Mouse (Mus musculus): Measurements from ENCODE around the gene Prkce.
A peak's percentile ranks its signal among the peaks of the same experiment; 100 is the strongest.

Prkce gene

DNA sequence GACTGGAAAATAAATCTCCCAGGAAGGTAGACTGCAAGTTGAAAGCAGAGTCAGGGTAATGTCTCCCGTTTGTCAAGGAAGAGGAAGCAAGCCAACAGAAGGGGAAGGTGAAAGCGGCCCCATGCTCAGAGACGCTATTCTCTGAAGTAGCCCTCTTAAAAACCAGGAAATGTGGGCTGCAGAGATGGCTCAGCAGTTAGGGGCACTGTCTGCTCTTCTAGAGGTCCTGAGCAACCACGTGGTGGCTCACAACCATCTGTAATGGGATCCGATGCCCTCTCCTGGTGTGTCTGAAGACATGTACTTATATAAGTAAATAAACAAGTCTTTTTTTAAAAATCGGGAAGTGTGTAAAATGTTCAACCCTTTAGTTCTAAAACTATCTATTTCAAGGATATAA is 327.3 kb downstream of the Prkce start:
- DNase-seq, result no peak

DNA sequence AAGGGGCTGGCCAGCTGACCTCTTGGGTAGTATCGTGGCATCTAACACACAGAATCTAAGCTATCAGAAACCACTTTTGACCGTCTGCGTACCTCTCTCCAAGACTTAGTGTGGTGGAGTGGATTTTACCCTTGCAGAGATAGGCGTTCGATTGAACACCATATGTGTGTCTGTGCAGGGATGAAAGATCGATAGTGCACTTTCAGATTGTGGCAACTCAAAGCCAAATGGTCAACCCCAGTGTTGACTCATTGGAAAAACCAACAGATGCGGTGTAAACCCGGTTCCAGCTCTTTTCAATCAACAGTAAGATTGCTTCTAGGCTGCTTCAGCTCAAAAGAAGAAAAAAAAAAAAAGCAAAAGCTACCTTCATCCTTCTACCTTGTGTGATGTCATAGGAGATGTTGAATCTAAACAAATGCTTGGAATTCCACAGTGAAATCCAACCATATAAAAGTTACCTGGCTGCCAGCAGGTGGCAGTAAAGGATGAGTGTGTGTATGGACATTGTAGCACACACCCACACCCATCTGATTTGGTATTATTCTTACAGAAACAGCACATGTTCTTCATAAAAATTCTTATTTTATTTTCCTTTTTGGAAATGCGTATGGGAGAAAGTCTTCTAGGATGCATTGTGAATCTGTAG is 328.7 kb downstream of the Prkce start:
- DNase-seq, result peak; percentile 68

DNA sequence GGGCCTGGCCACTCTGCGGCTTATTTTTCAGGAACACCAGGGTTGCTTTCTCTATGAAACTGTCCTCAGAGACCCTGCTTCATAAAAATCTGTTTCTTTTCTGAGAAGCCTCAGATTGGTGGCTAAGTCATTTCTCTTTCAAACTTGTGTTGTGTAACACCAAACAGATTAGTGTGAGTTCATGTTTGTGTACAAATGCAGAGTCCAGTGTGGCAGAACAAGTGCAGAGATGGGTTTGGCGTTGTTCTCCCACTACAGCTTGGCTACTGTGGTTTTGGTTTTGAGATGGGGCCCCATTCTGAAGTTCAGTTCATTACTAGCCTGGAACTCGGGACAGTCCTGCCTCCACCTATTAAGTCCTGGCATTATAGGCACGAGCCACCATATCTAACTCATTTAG is 329.7 kb downstream of the Prkce start:
- no peak for DNase-seq

DNA sequence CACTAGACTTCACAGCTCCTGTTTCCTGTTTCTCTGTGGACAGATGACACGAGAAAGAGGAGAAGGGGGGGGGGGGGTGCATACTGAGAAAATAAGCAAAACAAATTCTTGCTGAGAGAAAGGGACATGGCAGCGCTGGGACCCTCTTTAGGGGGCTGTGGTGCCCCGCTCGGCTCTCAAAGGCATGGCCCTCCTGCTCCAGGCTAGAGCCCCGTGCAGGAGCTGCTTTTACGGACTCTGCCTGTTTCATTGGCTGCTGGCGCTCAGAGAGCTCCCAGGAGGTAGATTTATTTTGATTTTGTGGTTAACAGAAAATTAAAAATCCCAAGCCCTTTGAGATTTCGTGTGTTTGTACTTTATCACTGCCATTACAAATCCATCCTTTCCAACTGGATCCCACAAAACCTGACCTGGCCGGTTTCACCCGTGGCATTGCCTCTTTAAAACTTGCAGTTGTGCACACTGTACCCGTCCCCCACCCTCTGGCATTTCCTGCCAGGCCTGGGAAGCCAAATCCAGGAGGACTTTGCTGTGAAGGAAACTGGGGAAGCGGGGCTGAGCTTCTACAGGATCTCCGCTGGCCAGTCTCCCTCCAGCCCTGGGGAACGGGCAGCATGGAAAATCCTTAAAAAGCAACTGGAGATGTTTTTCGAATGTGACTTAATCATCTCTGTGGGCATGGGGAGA is 331.9 kb downstream of the Prkce start:
- peak; percentile 86 for DNase-seq

DNA sequence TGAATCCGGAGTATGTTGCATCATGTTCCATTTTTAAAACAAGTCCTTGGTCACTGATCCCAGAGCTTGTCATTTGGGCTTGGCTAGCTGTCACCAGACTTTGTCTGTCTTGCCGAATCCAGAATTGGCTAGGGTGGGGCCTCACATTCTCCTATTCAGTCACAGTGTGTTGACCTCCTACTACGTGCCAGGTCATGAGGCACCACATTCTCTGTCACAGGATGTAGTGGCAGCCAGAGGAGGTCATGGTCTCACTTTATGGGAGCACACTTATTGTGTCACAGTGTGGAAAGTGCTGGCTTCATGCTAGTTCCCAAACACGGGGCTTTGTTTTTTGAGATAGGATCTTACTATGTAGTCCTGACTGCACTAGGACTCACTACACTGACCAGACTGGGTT is 333.8 kb downstream of the Prkce start:
- DNase-seq, result no peak

DNA sequence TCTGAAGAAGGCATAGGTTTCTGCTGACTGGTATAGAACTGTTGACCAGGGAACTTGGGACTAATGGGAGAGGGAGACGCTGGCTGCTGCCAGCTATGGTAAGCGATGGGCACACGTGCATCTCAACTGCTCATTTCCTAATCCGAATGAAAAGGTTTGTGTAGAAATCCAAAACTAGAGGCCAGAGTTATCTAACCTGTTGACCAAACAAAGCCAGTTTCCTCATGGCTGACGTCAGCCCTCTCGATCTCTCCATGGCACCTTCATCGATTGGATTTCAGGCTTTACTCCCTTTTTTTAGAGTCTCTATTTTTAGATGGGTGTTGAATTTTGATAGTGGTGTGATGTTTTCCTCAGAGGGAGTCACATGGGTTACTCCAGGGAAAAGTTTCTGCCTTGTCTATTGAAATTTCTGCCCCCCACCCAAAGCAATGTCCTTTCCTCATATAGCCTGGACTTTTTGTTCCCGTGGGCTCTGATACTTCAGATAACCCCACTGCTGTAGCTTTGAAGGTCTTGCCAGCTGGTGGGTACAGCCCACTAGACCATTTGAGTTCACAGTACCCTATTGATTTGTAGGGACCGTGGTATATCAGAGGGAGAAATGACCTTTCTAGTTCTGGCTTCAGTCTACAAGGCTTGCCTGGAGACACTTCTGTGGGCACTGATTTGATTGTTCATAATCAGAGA is 335.8 kb downstream of the Prkce start:
- DNase-seq, result no peak

DNA sequence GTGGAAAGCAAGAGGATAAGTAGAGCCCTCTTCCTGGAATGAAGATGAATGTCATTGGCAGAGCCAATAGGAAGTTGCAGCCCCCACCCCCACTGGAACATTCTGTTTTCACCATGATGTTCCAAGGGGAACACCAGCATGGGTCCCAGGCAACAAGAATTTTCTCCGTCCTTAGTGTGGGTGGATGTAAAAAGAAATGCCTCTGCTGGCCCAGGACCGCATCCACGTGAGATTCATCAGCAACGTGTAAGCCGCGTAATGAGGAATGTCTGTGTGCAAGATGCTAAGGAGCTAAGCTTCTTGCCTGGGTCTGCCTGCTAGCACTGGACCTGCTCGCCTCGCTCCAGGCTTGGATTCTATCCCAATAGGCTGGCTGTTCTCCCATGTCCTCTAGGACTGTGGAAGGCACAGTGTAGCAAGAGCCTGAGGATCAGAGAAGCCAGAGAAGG is 337.6 kb downstream of the Prkce start, which contains the start of gene Gm10309:
Gene Gm10309, minus strand, starts transcription at position 50 of the 449 bp plus-strand sequence.
- peak; percentile 66 for DNase-seq

DNA sequence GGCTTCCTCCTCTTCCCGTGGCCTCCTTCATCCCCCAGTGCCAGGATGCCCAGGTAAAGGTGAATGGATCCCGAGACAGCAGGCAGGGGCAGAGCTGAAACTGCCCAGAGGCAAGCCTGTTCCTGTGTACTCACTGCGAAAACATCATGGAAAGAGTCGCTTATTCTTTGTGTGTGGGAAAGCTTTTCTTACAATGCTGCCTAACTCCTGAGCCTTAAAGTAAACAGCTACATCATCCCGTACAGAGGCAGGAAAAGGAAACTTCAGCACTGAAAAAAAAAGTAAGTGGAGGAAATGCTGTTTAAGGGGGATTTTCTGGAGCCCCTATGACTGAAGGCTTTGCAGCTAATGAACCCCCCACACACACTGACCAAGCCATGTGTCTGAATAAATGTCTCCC is 339.3 kb downstream of the Prkce start:
- no peak for DNase-seq

DNA sequence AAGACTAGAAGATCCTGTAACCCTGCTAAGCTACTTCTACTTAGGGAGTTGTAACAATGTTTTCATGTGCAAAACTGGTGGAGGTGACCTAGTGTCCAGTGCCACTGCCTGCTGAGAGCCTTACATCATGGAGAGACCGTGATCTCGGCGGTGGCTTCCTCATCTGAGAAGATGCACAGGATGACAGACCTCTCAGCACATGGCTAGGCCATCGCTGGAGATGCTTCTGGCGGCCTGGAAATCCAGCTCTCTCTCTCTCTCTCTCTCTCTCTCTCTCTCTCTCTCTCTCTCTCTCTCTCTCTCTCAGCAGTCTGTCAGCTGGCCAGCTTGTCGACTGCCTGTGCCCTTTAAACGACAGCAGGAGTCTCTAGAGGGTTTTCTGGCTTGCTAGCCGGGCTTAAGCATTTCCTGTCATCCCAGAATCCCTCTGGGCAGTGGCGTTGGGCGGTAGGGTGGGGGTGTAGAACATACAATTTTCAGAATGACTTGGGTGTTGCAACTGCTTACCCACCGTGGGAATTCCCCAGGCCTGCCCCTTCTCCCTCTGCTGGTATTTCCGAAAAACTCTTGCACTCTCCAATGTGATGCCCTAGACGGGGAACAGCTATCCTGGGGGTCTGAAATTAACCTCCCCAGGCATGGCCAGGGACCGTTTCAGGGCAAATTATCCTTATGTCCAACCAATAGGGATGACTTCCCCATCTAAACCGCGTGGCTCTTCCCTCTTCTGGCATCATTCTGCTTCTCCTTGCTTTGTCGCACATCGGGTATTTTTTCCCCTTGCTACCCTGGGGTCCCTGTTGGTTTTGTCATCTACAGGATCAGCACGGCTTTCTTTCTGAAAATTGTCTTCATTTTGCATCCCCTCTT is 340.0 kb downstream of the Prkce start:
- peak; percentile 80 for DNase-seq

DNA sequence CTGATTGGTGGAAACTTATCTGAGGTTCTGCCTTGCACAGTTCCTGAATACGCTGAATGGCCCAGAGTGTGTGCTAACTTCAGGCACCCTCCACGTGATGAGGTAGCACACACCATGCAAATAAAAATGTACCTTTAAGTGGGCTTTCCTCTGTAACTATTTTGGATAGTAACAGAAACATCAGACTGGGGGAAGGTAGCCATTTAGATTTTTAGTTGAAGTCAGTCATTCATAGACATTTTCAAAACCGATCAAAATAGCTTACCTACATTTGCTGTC is 340.6 kb downstream of the Prkce start:
- no peak for DNase-seq

DNA sequence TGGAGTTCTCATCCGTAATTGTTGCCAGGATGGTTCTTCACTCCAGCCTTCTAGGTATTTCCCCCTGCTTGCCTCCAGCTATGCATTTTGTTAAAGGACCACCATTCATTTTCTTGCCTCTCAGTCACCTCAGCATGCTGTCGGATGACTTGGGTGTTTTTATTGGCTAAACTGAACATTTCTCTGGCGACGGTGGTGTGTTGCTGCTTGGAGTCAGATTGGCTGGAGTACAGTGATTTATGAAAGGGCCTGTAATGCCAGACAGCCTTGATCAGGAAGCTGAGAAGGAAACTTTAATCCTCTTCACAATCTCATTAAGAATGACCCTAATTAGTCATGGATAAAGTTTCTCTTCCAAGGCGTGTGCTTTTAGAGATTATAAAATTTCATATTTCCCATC is 342.3 kb downstream of the Prkce start:
- peak; percentile 21 for DNase-seq

DNA sequence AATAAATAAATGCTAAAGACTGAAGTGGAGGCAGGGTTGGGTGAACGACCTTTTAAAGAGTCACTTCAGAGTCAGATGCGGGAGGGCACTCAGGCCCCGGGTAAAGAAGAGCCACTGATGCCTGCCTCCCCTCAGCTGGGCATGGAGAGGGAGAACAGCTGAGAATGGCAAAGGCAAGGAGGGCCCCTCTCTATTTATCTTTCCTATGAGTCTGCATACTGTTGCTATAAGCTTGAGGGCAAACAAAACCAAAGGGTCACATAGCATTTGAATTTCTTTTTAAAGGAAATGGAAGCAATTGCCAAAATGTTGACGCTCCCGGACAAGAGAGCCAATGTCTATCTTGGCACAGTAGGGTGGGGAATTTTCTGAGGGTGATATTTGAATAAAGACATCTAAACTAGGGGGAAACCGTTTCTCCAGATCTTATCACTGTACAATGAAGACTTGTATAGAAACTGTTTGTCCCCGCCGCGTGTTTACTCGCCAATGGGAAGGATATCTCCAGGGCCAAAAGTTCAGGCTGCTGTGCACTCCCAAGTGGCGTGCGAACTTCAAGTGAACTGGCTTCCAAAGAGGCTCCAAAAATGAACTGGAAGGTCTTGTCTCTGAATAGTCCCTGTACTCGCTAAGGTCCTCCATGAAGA is 347.5 kb downstream of the Prkce start:
- DNase-seq, result peak; percentile 64

DNA sequence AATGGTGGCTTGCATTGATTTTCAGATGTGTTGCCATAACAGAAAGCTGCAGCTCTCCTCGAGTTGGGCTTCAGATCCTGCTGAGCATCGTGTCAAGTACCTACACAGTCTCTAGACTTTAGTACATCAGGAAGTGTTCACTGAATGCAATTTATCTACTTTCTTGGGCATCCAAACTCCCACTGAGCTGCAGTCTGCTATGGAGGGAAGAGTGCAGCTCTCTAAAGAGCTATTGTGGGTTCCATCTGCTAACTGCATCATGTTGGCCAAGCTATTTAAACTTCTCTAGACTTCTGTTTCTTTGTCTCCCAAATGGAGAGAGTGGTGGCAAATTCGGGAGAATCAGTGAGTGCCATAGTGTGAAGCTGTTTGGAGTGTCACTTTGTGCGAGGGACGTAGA is 349.0 kb downstream of the Prkce start:
- no peak for DNase-seq

DNA sequence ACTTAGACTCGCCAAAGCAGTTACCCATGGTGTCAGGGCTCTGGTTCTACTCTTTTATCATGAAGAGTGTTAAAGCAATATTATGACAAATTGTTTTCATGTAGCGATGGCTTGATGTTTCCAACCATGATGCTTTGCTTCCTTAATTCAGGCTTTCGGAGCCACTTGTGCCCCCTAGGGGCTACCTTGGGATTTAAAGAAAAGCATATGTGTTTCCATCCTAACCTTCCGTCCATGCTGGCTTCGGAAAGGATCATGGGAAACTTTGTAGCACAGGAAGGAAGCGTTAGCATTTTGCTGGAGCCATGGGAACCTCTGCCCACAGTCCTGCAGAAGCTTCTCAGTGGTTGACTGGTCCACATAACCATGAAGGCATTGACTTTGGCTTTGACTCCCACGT is 351.0 kb downstream of the Prkce start:
- peak; percentile 32 for DNase-seq

DNA sequence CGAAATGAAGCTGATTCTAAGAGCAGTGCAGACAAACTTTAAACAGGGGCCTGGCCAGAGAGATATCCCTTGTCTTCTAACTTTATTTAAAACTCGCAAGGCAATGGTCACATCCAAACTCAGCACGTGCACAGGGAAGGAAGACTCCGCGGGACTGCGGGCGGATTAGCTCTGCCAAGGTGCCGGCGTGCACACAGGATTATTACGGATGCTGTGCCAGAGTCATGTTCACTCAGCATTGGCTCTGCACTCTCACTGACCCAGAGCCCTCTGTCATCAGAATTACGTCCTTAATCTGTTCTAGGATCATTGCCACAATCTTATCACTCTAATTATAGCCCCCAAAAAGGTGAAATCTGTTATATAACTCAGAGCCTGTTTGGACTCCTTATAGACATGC is 353.7 kb downstream of the Prkce start:
- no peak for DNase-seq

DNA sequence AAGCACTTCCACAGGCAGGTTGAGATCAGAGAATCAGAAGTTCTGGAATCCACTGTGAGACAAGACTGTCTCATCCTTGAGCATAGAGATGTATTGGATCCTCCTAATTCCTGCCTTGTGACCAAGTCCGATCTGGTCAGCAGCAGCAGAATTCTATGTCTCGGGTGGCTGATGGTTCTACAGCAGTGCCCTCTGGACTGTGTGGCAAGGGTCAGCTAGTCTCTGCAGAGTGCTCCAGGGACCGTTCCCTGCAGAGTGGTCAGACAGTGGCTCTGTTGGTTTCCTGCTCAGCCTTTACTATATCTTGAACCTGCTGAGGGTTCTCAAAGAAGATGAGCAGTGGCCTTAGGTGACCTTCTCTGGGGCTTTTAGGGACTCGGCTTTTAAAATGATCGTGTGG is 355.1 kb downstream of the Prkce start:
- no peak for DNase-seq

DNA sequence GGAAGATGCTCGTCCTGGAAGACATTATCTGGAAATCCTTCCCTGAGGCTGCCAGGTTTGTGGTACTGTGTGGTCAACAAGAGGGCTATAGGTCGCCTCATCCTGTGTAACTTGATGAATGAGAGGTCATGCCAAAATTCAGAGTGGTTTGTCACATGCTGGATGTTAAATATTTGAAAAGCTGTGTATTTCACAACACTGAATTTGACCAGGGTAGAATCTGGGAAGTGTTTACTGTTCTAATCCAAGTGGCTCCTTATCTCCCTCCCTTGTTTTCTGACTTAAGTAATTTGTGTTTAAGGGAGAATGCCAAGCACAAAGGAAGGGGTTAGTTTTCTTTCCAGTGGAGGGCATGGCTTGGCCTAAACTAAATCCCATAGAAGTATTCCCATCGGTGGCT is 355.8 kb downstream of the Prkce start:
- DNase-seq, result no peak

DNA sequence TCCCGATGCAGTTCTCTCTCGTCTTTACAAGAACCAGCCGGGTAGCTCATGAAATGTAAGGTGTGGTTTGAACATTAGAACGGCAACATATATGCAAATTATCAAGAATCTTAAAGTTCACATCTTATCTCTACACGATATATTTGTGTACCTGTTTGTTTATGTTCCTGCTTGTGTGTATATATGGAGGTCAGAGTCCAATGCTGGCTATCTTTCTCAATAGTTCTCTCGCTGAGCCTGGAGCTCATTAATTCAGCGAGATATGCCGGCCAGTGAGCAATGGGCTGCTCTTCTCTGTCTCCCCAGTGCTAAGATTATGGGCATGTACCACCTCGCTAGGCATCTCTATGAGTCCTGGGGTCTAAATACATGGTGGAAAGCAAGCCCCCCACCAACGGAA is 356.3 kb downstream of the Prkce start:
- no peak for DNase-seq

DNA sequence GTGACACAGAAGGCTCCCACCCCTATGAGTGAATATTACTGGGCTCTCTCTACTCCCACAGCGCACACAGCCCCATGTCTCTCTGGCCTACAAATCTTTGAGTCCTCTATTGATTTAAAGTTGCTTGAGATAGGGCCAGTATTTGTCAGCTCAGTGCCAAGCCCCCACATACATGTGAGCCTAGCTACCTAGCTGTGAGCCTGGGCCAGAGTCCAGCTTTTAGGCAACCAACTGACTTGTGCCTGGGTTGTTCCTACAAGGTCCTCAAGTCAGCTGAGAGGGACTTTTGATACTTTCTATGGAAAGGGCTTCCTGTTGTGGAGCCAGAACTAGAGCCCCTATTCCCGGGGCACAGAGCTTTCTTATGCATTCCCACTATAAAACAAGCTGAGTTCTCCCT is 357.5 kb downstream of the Prkce start:
- DNase-seq, result no peak

DNA sequence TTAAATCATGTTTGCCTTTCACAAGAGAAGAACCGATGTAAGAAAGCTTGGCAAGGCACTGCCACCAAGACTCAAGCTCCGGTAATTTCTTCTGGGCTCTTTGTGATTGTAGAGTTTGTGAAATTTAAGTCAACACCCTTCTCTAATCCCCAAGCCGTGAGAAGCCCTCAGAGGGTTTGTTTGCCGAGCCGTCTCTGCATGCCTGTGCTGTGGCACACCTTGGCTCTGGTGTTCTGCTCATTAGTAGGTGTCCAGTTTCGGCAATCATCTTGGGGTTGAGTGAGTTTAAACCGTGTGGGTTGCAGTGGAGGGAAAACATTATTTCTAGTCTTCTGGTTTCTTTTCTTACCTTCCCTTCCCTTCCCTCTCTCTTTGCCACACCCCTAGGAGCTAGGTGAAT is 358.4 kb downstream of the Prkce start:
- DNase-seq, result no peak

DNA sequence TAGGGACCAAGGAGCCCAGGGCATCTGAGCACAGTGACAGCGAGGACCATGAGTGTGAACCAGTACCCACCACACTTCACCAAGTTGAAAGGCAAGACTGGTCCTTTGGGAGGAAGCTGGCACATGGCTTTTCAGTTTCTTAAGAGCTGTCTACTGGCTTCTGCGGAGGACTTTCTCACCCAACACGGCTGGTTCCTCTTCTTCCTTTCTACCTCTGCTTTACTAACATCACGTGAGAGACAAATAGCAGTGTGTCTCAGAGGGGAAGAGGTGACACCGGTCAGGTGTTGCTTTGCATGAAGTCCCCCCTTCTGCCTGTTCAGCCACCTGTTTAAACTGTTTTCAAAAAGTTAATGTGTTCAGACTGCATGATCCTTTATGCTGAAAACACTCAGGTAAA is 359.7 kb downstream of the Prkce start:
- no peak for DNase-seq

DNA sequence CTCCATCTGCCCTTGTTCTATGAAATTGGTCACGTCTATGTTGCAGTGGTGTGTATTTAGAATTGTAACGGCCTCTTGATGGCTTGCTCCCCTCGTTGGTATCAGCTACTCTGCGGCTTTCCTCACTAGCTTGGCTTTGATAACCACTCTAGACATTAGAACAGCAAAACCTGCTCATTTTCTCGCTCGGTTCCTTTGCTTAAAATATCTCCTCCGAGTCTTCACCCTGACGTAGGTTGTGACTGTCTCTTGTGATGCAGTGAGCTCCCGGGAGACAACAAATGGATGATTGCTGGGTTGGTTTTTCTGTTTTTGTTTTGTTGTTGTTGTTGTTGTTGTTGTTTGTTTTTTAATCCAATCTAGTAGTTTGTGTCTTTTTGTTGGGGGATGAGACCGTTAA is 361.4 kb downstream of the Prkce start:
- no peak for DNase-seq

DNA sequence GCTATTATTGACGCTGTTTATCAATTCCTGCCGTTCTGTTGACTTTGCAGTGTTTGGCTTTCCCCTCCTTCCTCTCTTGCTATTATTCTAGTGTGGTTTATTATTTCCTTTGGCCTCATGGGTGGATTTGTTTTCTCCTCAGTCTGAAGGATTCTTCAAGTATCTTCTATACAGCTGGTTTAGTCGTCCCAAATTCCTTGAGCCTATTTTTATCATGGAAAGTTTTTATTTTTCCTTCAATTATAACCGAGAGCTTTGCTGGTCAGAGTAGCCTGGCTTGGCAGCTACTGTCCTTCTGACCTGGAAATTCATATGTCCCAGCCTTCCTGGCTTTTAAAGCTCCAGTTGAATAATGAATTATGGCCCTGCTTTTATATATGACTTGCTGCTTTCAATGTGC is 361.8 kb downstream of the Prkce start:
- no peak for DNase-seq
